Mouse (Mus musculus) bone marrow, adult 2 months (tissue): ENCODE results near the gene U2af1.

Source experiments
- CTCF ChIP-seq: fragments of 200-500 bp; IDR thresholded peaks from 2 replicates; pipeline ENCODE4 v1.5.1; 2011; ENCODE audit warnings: low read length, control low read depth; ENCODE audit not compliant: control insufficient read depth, insufficient read depth
- POLR2A ChIP-seq: fragments of 200-500 bp; IDR thresholded peaks from 2 replicates; pipeline ENCODE4 v1.6.1; 2011; ENCODE audit warnings: low read depth, mild to moderate bottlenecking, control low read depth, low read length, borderline replicate concordance; ENCODE audit not compliant: control insufficient read depth

DNA sequence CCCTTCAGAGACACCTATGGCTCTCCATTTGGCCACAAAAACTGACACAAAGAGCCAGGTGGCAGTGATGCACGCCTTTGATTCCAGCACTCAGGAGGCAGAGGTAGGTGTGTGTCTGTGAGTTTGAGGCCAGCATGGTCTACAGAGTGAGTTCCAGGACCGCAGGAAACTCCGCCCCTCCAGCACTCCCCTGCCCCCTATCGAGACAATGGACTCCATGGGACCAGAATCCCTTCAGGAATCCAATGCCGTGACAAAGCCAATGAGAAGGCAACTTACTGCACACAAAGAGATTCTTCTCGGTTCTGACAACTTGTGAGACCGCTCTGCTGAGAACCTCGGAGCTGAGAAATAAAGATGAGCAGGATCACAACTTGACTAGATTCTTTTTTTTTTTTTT is 16.4 kb downstream of the U2af1 start:
- TF ChIP-seq POLR2A (no peak), CTCF (no peak)
